Mouse (Mus musculus) left cerebral cortex, postnatal 25 days (tissue): ENCODE results near the gene Gng5. TPM values are rescaled to one million over a fixed set of nuclear protein-coding genes. Genes with fewer than 3 reads are reported as not detected.

Experiments used
- DNase-seq, 2 experiments: peaks; one replicate each; pipeline ENCODE4 v3.0.0; 2022; ENCODE audit warnings: low spot score in 2 of 2, mixed read lengths in 1 of 2
- intact Hi-C: fragments of 180-260 bp; cut with DNase I; formaldehyde crosslinking; loops from one replicate; pipeline ENCODE4 v1.15.1; 2025
- total RNA-seq, 2 experiments: library from RNA; stranded (reverse); gene quantifications; 2 replicates each; pipeline ENCODE4 v1.2.3; 2021

The Gng5 gene
- total RNA-seq, 2 experiments from 2014 or later, result 47.3 to 49.9 TPM

- intact Hi-C loops, result no loop called here
- no peak for DNase-seq
These were observed 28.7 kb downstream of the Gng5 start for GRCm38 (mm10) chr3:146528335-146528734.

- intact Hi-C loops, result no loop called here
- no peak for DNase-seq
These were observed 35.4 kb downstream of the Gng5 start for GRCm38 (mm10) chr3:146534986-146535385.

GRCm38 (mm10) chr3:146540521-146541273 is 41.1 kb downstream of the Gng5 start:
- intact Hi-C loops, result no loop called here
- DNase-seq, result no peak

GRCm38 (mm10) chr3:146543632-146544031 is 44.0 kb downstream of the Gng5 start:
- no peak for DNase-seq
- intact Hi-C loops, result no loop called here

GRCm38 (mm10) chr3:146554816-146555215 is 55.2 kb downstream of the Gng5 start:
- intact Hi-C loops, result no loop called here
- no peak for DNase-seq

Other genes with a start within 250 kb of the Gng5 start
- gene Ssx2ip, start 95.2 kb upstream of the Gng5 start, total RNA-seq, result 10 to 100 TPM; 97.0 to 97.3 TPM
- 1 to 10 TPM; 6.3 to 8.4 TPM for gene Ctbs, start 50.0 kb upstream of the Gng5 start, total RNA-seq
- gene Spata1, start 54 bp upstream of the Gng5 start, total RNA-seq, result 1 to 10 TPM; 4.0 to 6.7 TPM
- gene Rpf1, start 21.6 kb downstream of the Gng5 start, total RNA-seq, result 10 to 100 TPM; 15.7 to 18.5 TPM
- gene Uox, start 70.6 kb downstream of the Gng5 start, total RNA-seq, result under 1 TPM; 0.39 to 0.80 TPM
- not detected for gene Dnase2b, start 115.8 kb downstream of the Gng5 start, total RNA-seq
- under 1 TPM in 1 of 2 experiments, not detected in 1; 0.37 TPM for gene 4930503B20Rik, start 151.5 kb downstream of the Gng5 start, total RNA-seq
- gene Samd13, start 185.8 kb downstream of the Gng5 start, total RNA-seq, result 1 to 10 TPM in 1 of 2 experiments, not detected in 1; 1.1 TPM